Mouse (Mus musculus) hindbrain, embryonic 16.5 days (tissue): Measurements from ENCODE around the gene Tmem132a. TPM values are rescaled to one million over a fixed set of nuclear protein-coding genes. Genes with fewer than 3 reads are reported as not detected.
A peak's percentile ranks its signal among the peaks of the same experiment; 100 is the strongest.

Source experiments
- ATAC-seq: fragments of 200-750 bp; cut with Nextera tagmentation; 2 replicates; pipeline ENCODE4 v1.8.0; 2017; ENCODE audit warnings: moderate TSS enrichment, moderate library complexity
- H3K27ac ChIP-seq: fragments of 300-500 bp; sonication (generic); 2 replicates; pipeline ENCODE4 v1.5.1; 2014; ENCODE audit warnings: low read depth, mild to moderate bottlenecking, control low read depth, low read length, moderate library complexity
- H3K27me3 ChIP-seq: fragments of 300-500 bp; sonication (generic); replicated peaks from 2 replicates; pipeline ENCODE4 v1.6.1; 2014; ENCODE audit warnings: low read length; ENCODE audit not compliant: control insufficient read depth, insufficient read depth
- H3K36me3 ChIP-seq: fragments of 300-500 bp; sonication (generic); 2 replicates; pipeline ENCODE4 v1.6.1; 2014; ENCODE audit warnings: mild to moderate bottlenecking, low read length, moderate library complexity, mixed read lengths; ENCODE audit not compliant: control insufficient read depth, insufficient read depth
- H3K4me1 ChIP-seq: fragments of 300-500 bp; sonication (generic); 2 replicates; pipeline ENCODE4 v1.6.1; 2014; ENCODE audit warnings: low read depth, low read length; ENCODE audit not compliant: control insufficient read depth, insufficient read depth
- H3K4me2 ChIP-seq: fragments of 300-500 bp; sonication (generic); 2 replicates; pipeline ENCODE4 v1.6.1; 2014; ENCODE audit warnings: mild to moderate bottlenecking, low read length, control low read depth, moderate library complexity
- H3K4me3 ChIP-seq: fragments of 300-500 bp; sonication (generic); 2 replicates; pipeline ENCODE4 v1.5.1; 2014; ENCODE audit warnings: mild to moderate bottlenecking, low read length, control low read depth, moderate library complexity
- H3K9ac ChIP-seq: fragments of 300-500 bp; sonication (generic); 2 replicates; pipeline ENCODE4 v1.6.1; 2014; ENCODE audit warnings: low read depth, mild to moderate bottlenecking, control low read depth, low read length, moderate library complexity
- H3K9me3 ChIP-seq: fragments of 300-500 bp; sonication (generic); 2 replicates; pipeline ENCODE4 v1.6.1; 2014; ENCODE audit warnings: mild to moderate bottlenecking, low read length, moderate library complexity; ENCODE audit not compliant: control insufficient read depth
- WGBS: fragments of 180-500 bp; shearing (Covaris S2); extraction: QIAGEN DNeasy Blood & Tissue Kit; methylation state at CpG from one replicate; pipeline ENCODE4 v1.1.7; 2014; 5-methylcytosine and 5-hydroxymethylcytosine counted together
- polyA plus RNA-seq: library from polyadenylated mRNA; unstranded; fragments of >200 nt; fragmentation: Nextera tagmentation; extraction: Ambion mirVana; gene quantifications from 2 replicates; pipeline ENCODE4 v1.2.1, GENCODE M21; 2015

Gene Tmem132a
- polyA plus RNA-seq, 1 experiment from 2014 or later: 180 TPM

- Histone ChIP-seq H3K4me3 (no peak overlapping the region), H3K27me3 (no peaks in the 10 kb centered on the region), H3K4me1 (peaks cover 5% of the 10 kb centered on the region), H3K9me3 (no peaks in the 10 kb centered on the region), H3K27ac (no peak overlapping the region), H3K36me3 (no peaks in the 10 kb centered on the region), H3K4me2 (no peak overlapping the region), H3K9ac (no peak overlapping the region; the same call in 1 of the 2 replicates)
- 51% methylated on average over 4 of the region's 4 CpGs for WGBS
- peak; percentile 3; the same call in 1 of the 2 replicates for ATAC-seq
Measured at GRCm38 (mm10) chr19:10810176-10810492, 59.6 kb downstream of the Tmem132a start.

DNA sequence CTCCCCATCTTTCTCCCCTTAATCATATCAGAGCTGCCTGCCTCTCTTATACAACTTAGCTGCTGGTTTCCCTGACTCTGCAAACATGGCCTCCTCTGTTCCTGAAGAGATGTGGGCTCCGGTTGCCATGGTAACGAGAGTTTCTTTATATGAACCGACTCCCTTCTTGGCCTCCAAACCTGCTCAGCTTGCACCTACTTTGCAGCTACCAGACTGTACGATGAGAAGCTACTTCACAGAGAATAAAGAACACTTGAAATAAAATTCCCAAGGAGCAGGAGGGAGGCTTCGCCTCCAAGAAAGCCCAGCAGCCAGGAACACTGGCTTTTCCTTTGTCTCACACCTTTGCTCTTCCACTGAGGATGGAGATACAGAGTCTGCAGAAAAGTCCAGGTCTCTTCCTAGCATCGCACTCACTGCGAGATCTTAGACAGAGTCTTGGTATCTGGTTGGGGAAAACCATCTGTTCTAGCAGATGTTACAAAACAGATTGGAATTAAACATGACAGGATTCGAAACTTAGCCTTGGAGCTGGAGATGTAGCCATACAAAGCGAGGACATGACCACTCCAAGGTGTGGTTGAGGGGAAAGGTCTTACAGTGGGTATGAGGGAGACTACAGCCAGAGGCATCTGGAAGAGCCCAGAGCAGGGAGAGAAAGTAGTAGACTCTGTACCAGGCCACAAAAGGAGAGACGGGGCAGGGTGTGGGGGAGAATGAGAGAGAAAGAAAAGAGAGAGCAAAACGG, 60.1 kb downstream of the Tmem132a start:
- 63% methylated on average over 11 of the region's 11 CpGs for WGBS
- Histone ChIP-seq H3K4me1 (peaks cover 5% of the 10 kb centered on the region), H3K27ac (peak overlapping the region; percentile 48), H3K9ac (no peak overlapping the region; the same call in 1 of the 2 replicates), H3K36me3 (no peaks in the 10 kb centered on the region), H3K27me3 (no peaks in the 10 kb centered on the region), H3K4me3 (no peak overlapping the region), H3K4me2 (no peak overlapping the region), H3K9me3 (no peaks in the 10 kb centered on the region)
- peak; percentile 81 for ATAC-seq

- Histone ChIP-seq H3K4me2 (no peak overlapping the region), H3K4me1 (peaks cover 5% of the 10 kb centered on the region), H3K9ac (no peak overlapping the region), H3K27me3 (no peaks in the 10 kb centered on the region), H3K27ac (no peak overlapping the region), H3K9me3 (no peaks in the 10 kb centered on the region), H3K4me3 (no peak overlapping the region), H3K36me3 (no peaks in the 10 kb centered on the region)
- ATAC-seq: peak; percentile 9; the same call in 1 of the 2 replicates
- 85% methylated on average over 12 of the region's 12 CpGs for WGBS
Measured at GRCm38 (mm10) chr19:10808524-10809233, 61.1 kb downstream of the Tmem132a start.

Other genes starting within 250 kb of the Tmem132a start
- 1.2 and 1.5 TPM in 2 replicates for gene Vwce, start 235.7 kb downstream of the Tmem132a start, polyA plus RNA-seq
- not detected in 2 replicates for gene Pga5, start 191.9 kb downstream of the Tmem132a start, polyA plus RNA-seq
- gene Vps37c, start 181.2 kb downstream of the Tmem132a start, polyA plus RNA-seq: 27.7 and 35.0 TPM in 2 replicates
- gene Cd5, start 130.9 kb downstream of the Tmem132a start, polyA plus RNA-seq: 0.09 and 0.28 TPM in 2 replicates
- gene Cd6, start 39.9 kb downstream of the Tmem132a start, polyA plus RNA-seq: not detected in 2 replicates
- 0.20 and 0.33 TPM in 2 replicates for gene Slc15a3, start 30.2 kb downstream of the Tmem132a start, polyA plus RNA-seq
- 50.2 and 50.7 TPM in 2 replicates for gene Tmem109, start 12.1 kb upstream of the Tmem132a start, polyA plus RNA-seq
- gene Prpf19, start 25.3 kb upstream of the Tmem132a start, polyA plus RNA-seq: 35.0 and 39.1 TPM in 2 replicates
- gene Zp1, start 50.7 kb upstream of the Tmem132a start, polyA plus RNA-seq: 0.79 and 0.94 TPM in 2 replicates
- gene Ptgdr2, start 67.2 kb upstream of the Tmem132a start, polyA plus RNA-seq: 0.19 and 0.20 TPM in 2 replicates
- 12.9 and 14.8 TPM in 2 replicates for gene Ccdc86, start 79.3 kb upstream of the Tmem132a start, polyA plus RNA-seq
- not detected in 2 replicates for gene Ms4a10, start 104.7 kb upstream of the Tmem132a start, polyA plus RNA-seq
- not detected in 2 replicates for gene Ms4a15, start 123.3 kb upstream of the Tmem132a start, polyA plus RNA-seq
- gene Ms4a18, start 148.1 kb upstream of the Tmem132a start, polyA plus RNA-seq: not detected in 2 replicates
- gene Ms4a8a, start 211.2 kb upstream of the Tmem132a start, polyA plus RNA-seq: not detected in 2 replicates